Mouse (Mus musculus): ENCODE results near the gene Zfp108. TPM values are rescaled to one million over a fixed set of nuclear protein-coding genes. Genes with fewer than 3 reads are reported as not detected.
"Not testable (repeated sequence)": the region's sequence is repeated elsewhere in the genome, so short reads cannot be mapped to it uniquely, and the experiment has no call there.

Gene Zfp108
- polyA plus RNA-seq, 1 experiment from 2014 or later: 4.6 TPM

GRCm38 (mm10) chr7:24260000-24260312 lies 5.4 kb downstream of the Zfp108 start:
- ATAC-seq: no peak
- POLR2A ChIA-PET: interaction anchor here (0.7 kb wide), 1 partner anchor 52 kb away, joined by 3 read pairs; no protein-coding TSS in a partner anchor
- CTCF ChIA-PET: no interaction called here
- no peak for TF ChIP-seq CTCF (IDR thresholded peaks at IDR 0.05)
- no peak for DNase-seq (ENCODE audit: low read depth, low spot score)
- H3K27me3 ChIP-seq: no peaks in the 10 kb centered on the region
- in situ Hi-C loops (cut with MboI; ENCODE audit: low pct_unique_long_range_greater_than_20kb): no loop called here

DNA sequence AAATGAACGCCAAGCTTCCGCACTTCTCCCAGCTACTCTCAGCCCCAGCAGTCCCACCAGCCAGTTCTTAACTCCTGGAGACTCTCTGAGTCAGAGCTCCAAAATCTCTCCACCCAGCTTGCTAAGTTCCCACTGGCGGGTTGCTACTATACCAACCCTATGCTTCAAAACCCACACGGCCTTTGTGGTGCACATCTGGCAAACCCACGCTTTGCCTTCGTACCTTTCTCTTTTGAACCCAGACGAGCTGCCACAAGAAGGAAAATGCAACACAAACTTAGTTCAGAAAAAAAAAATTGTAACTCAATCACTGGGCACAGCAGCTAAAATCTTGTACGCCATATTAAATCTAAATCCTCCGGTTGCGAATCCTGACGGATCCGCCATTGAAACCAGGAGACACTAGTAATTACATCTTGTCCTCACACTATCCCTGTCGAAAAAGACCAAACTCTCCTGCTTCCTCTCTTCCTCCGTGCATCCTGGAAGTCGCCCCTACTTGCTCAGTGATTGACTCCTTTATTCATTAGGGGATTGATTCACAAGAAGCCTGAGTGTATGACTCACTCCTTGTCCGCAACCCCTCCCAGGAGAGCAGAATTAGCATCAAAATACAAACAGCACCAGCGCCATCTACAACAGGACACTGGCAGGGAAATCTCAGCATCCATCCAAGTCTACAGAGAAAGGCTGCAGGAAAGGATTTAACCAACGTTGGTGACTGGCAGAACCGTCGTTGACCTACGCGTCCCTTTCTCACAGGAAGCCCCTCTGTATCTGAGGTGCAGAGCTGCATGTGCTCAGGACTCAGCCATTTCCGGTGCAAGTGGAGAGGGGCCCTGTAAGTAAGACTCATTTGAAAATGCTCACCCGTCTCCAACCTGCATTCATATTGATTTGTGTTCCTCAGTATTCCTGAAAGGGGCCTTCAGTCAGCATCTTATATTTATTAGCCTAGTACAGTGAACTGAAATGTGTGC lies 13.9 kb downstream of the Zfp108 start:
- in situ Hi-C loops (cut with MboI; ENCODE audit: low pct_unique_long_range_greater_than_20kb): no loop called here
- CTCF ChIA-PET: interaction anchor here (0.9 to 1.1 kb wide), 2 partner anchors 13 to 19 kb away, joined by 3 read pairs; no protein-coding TSS in a partner anchor
- POLR2A ChIA-PET: no interaction called here
- ATAC-seq (no peak), DNase-seq (ENCODE audit: low read depth, low spot score) (no peak)
- H3K27me3 ChIP-seq: no peaks in the 10 kb centered on the region
- TF ChIP-seq CTCF (IDR thresholded peaks at IDR 0.05): no peak

DNA sequence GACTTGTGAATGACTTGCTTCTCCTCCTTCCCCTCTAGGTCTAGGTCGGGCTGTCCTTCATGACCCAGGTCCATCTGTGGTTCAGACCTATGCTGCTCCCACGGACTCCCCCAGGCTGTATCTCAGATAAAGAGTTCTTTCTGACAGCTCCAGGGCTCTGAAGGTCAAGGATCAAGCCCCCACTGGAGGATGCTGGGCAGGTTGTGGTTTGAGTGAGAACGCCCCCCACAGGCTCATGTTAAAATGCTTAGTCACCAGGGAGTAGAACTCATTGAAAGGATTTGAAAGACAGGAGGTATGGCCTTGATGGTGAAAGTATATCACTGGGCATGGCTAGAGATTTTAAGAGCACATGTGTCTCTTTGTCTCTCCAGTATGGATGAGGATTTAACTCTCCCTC lies 14.7 kb downstream of the Zfp108 start:
- DNase-seq (ENCODE audit: low read depth, low spot score) (no peak), ATAC-seq (no peak)
- ChIA-PET CTCF (interaction anchor here (0.9 kb wide), 1 partner anchor 14 kb away, joined by 3 read pairs; no protein-coding TSS in a partner anchor), POLR2A (interaction anchor here (0.6 kb wide), 1 partner anchor 11 kb away, joined by 3 read pairs; no protein-coding TSS in a partner anchor)
- TF ChIP-seq CTCF (IDR thresholded peaks at IDR 0.05): no peak
- H3K27me3 ChIP-seq: no peaks in the 10 kb centered on the region
- in situ Hi-C loops (cut with MboI; ENCODE audit: low pct_unique_long_range_greater_than_20kb): no loop called here

- in situ Hi-C loops (cut with MboI; ENCODE audit: low pct_unique_long_range_greater_than_20kb): no loop called here
- ATAC-seq: peak; percentile 34
- ChIA-PET POLR2A (interaction anchor here (0.6 to 1.4 kb wide), 4 partner anchors 11 to 35 kb away, joined by 3 to 4 read pairs (median 3); partner anchors contain the start of gene Zfp108), CTCF (interaction anchor here (1.2 kb wide), 1 partner anchor 15 kb away, joined by 3 read pairs; the partner anchor contains the start of gene Zfp108)
- DNase-seq (ENCODE audit: low read depth, low spot score): no peak
- no peaks in the 10 kb centered on the region for H3K27me3 ChIP-seq
- no peak for TF ChIP-seq CTCF (IDR thresholded peaks at IDR 0.05)
These were observed 15.2 kb downstream of the Zfp108 start for GRCm38 (mm10) chr7:24269667-24270287.

DNA sequence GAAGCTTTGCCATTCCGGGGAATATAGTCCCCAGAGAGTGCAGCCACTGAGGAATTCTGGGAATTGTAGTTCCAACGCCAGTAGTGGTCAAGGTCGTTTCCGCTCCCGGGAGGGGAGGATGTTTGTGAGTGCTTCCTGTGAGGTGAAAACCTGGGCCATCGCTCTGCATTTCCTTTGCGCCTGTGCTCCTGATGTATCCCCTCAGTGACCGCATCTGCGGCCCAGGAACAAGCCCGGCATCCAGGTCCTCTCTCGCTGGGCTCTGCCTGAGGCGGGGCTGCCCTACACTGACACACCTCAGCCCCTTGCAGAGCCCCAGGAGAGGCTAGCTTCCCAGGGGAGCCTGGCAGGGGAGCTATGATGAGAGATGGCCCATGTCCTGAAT lies 15.7 kb downstream of the Zfp108 start, which contains the start of gene Zfp93:
Zfp93 (plus strand) TSS at position 133 of the 385 bp plus-strand sequence.
- no peak for TF ChIP-seq CTCF (IDR thresholded peaks at IDR 0.05)
- ATAC-seq (peak; percentile 97), DNase-seq (ENCODE audit: low read depth, low spot score) (peak; percentile 51)
- in situ Hi-C loops (cut with MboI; ENCODE audit: low pct_unique_long_range_greater_than_20kb): no loop called here
- H3K27me3 ChIP-seq: no peaks in the 10 kb centered on the region
- POLR2A ChIA-PET: interaction anchor here (0.7 to 1.4 kb wide), 3 partner anchors 16 to 34 kb away, joined by 3 to 4 read pairs (median 3); partner anchors contain the start of gene Zfp108
- CTCF ChIA-PET: interaction anchor here (1.2 kb wide), 1 partner anchor 16 kb away, joined by 3 read pairs; the partner anchor contains the start of gene Zfp108

DNA sequence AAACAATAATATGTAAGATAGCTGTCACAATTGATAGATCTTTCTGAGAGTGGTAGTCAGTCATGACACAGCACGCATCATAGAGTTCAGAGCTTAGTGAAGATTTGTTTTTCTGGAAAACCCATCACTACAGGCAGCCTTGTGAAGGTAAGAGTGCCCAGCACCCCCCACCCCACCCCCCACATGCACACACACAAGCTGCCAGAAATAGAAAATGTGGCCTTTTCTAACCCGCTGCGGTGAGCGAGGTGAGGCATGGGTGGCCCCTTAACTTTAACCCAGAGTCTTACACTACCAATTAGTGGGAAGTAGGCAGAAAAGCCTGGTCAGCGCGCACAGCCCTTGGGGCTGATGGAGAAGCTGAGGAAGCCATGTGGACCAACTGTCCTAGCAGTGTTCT lies 16.6 kb downstream of the Zfp108 start:
- DNase-seq (ENCODE audit: low read depth, low spot score) (no peak), ATAC-seq (no peak)
- CTCF ChIA-PET: interaction anchor here (0.9 to 1.2 kb wide), 2 partner anchors 12 to 17 kb away, joined by 3 to 4 read pairs; partner anchors contain the start of gene Zfp108
- in situ Hi-C loops (cut with MboI; ENCODE audit: low pct_unique_long_range_greater_than_20kb): no loop called here
- no peaks in the 10 kb centered on the region for H3K27me3 ChIP-seq
- TF ChIP-seq CTCF (IDR thresholded peaks at IDR 0.05): no peak
- POLR2A ChIA-PET: no interaction called here

DNA sequence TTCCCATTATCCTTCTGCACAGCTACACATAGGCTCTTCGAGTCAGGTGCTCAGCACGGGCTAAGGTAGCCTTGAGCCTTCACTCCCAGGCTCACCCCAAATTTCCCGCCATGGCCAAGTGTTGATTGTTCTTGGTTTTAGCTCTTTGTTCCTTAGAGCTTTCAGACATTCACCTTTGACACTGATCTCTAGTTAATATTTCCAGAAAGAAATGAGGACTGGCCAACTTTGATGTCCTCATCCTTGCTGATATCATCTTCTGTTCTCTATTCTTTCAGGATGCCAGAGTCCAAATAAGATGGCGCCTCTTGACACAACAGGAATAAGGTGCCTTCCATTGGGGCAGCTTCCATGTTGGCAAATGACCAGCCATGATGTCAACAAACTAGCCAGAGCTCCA lies 19.9 kb downstream of the Zfp108 start:
- DNase-seq (ENCODE audit: low read depth, low spot score) (no peak), ATAC-seq (no peak)
- H3K27me3 ChIP-seq: no peaks in the 10 kb centered on the region
- no peak for TF ChIP-seq CTCF (IDR thresholded peaks at IDR 0.05)
- in situ Hi-C loops (cut with MboI; ENCODE audit: low pct_unique_long_range_greater_than_20kb): no loop called here
- CTCF ChIA-PET: no interaction called here
- POLR2A ChIA-PET: no interaction called here

- POLR2A ChIA-PET: not testable (repeated sequence)
These were observed 24.2 kb downstream of the Zfp108 start for GRCm38 (mm10) chr7:24278771-24279170.

DNA sequence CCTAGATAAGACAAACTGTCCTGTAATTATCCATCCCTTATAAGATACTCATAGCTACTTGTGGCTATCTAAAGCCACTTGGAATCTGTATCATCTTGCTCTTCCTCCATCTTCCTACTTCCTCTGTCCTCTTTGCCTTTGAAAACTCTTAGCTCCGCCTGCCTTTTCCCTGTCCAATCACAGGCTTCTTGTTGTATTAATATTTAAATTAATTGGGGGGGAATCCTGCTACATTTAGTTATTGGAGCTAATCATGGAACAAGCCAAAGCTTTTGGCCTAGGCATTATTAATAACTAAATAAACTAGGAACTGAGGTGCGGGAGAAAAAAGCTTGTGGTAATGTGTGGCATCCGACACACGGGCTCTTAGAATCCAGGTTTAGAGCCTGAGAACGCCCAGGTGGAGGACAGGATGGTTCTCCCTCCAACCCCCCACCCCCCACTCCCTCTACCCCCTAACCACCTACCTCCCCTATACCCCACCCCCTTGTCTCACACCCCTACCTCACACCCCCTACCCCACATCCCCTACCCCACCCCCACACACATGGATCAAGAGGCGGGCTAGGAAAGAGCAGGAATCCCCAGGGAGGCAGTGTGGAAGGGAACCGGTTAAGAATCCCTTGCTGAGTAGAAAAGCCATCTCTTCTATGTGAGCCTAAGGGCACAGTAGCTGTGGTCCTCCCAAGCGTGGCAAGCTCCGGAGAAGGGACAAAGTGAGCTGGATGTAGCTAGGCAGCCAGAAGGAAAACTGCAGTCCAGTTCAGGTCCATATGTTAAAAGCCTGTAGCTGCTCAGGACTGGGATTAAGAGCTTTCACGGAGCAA lies 25.6 kb downstream of the Zfp108 start:
- ATAC-seq (peak; percentile 100), DNase-seq (ENCODE audit: low read depth, low spot score) (peak; percentile 64)
- TF ChIP-seq CTCF (IDR thresholded peaks at IDR 0.05): no peak
- in situ Hi-C loops (cut with MboI; ENCODE audit: low pct_unique_long_range_greater_than_20kb): no loop called here
- CTCF ChIA-PET: interaction anchor here (1.1 to 1.3 kb wide), 4 partner anchors 15 to 25 kb away, joined by 3 to 5 read pairs (median 4); partner anchors contain the start of gene Zfp108
- POLR2A ChIA-PET: interaction anchor here (1.1 kb wide), 1 partner anchor 11 kb away, joined by 3 read pairs; no protein-coding TSS in a partner anchor
- H3K27me3 ChIP-seq: no peaks in the 10 kb centered on the region

More at GRCm38 (mm10) chr7:24278771-24279170, 24.2 kb downstream of the Zfp108 start:
- in situ Hi-C loops (cut with MboI; ENCODE audit: low pct_unique_long_range_greater_than_20kb); CTCF ChIA-PET; DNase-seq (ENCODE audit: low read depth, low spot score); ATAC-seq; H3K27me3 ChIP-seq: not testable (repeated sequence)

DNA sequence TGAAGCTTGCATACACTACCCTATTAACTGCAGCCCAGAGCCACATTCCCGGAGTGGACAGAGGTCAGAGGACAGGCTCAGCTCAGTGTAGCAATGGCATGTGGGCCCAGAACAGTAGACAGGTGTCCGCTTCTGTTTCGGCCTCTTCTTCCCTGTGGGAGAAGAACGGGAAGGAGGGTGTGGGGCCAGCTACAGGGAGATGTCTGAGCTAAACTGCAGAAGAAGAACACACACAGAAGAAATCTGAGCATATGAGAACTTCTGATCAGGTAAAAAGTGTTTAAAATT lies 26.2 kb downstream of the Zfp108 start:
- no peak for ATAC-seq
- POLR2A ChIA-PET: interaction anchor here (1.1 kb wide), 1 partner anchor 11 kb away, joined by 3 read pairs; no protein-coding TSS in a partner anchor
- CTCF ChIA-PET: interaction anchor here (1.1 kb wide), 1 partner anchor 15 kb away, joined by 4 read pairs; no protein-coding TSS in a partner anchor

More for the DNA sequence above, 26.2 kb downstream of the Zfp108 start:
- in situ Hi-C loops (cut with MboI; ENCODE audit: low pct_unique_long_range_greater_than_20kb): no loop called here
- TF ChIP-seq CTCF (IDR thresholded peaks at IDR 0.05): no peak
- DNase-seq (ENCODE audit: low read depth, low spot score): no peak
- H3K27me3 ChIP-seq: no peaks in the 10 kb centered on the region

Data from Patski (cell line).